Mouse (Mus musculus) frontal cortex, adult (tissue): ENCODE results near the gene Edem1.

Source experiments
- ATAC-seq: cut with Nextera tagmentation; 2 replicates; pipeline ENCODE4 v1.9.2; 2017; ENCODE audit warnings: mild to moderate bottlenecking, moderate library complexity, mixed read lengths; ENCODE audit not compliant: low TSS enrichment

Gene Edem1

DNA sequence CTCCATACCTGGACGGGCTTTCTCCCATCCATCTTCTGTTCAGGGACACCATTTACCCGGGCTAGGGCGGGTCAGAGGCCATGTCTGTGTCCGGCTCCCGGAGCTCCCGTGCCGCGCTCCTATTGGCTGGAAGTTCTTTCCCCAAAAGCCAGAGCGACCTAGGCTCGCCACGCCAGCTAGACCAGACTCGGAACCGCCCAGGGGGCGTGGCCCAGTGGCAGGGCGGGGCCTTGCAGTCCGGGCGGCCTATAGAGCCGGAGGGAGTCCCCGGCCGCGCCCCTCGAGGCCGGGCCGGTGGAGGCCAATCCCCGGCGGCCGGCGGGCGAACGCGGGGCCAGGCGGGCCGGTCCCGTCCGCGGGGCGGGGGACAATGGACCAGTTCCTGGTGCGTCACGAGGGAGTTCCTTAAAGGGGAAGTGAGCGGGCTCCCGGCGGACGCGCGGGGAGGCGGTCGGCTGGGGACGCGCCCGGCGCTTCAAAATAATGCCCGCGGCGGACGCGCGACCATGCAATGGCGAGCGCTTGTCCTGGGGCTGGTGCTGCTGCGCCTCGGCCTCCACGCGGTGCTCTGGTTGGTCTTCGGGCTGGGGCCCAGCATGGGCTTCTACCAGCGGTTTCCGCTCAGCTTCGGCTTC lies at the start of gene Edem1:
Edem1 (plus strand) TSS at position 408 of the 635 bp plus-strand sequence.
- peak; percentile 88 for ATAC-seq

GRCm38 (mm10) chr6:108781865-108782264 lies 46.6 kb upstream of the Edem1 start:
- ATAC-seq, result no peak

DNA sequence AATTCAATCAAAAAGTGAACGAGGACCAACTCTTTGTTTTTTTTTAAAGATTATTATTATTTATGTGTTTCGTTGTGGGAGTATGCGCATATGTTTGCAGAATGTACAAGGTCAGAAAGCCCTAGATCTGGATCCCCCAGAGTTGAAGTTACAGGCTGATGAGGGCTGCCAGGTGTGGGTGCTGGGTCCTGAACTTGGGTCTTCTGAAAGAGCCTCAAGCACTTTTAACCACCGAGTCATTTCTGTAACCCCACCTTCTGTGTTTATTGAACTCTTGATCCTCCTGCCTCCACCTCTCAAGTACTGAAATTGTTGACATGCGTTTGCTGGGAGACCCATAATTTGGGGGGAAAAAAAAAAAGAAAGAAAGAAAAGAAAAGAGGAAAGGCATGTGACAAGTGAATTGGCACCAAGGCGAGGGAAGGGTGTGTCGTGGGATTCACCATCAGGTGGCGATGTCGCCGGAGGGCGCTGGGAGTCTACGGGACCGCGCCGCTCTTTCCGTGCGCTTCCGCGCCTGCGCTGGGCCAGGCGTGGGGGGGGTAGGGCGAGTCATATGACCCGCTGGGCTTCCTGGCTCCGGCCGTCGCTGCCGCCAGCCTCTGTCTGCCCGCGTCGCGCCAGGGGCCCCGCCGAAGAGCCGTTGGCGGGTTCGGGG lies 45.8 kb upstream of the Edem1 start, which contains the start of gene Arl8b:
Arl8b (plus strand) TSS at position 574 of the 658 bp plus-strand sequence.
- peak; percentile 89 for ATAC-seq

DNA sequence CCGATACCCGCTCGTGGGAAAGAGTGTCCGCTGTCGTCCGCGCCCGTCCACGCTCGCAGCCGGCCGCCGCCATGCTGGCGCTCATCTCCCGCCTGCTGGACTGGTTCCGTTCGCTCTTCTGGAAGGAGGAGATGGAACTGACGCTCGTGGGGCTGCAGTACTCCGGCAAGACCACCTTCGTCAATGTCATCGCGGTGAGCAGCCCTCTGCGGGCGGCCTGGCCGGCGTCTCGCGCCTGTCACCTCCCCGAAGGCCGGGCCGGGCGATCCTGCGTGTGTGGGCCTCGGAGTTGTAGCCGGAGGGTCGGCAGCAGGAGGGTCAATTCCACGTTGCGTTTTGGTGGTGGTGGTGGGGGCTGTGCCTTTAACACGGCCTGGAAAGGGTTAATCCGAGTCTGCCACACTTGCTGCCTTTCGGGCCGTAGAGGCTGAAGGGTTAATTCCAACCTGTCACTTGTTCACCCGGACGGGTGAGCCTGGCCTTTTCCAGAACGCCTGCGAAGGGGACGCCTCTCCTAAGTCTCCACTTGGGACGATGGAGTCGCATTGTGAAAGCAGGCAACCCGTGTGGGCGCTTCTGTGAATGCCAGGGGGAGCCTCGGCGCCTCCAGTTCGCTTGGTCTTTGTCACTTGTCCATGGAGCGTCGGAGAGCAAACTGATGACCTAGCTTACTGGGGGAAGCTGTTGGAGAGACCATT lies 45.1 kb upstream of the Edem1 start:
- peak; percentile 68 for ATAC-seq

- ATAC-seq, result no peak
These were observed 44.4 kb upstream of the Edem1 start for GRCm38 (mm10) chr6:108784056-108784455.

GRCm38 (mm10) chr6:108784796-108785195 lies 43.6 kb upstream of the Edem1 start:
- no peak for ATAC-seq

GRCm38 (mm10) chr6:108785551-108785950 lies 42.9 kb upstream of the Edem1 start:
- ATAC-seq, result no peak

GRCm38 (mm10) chr6:108791498-108791897 lies 36.9 kb upstream of the Edem1 start:
- no peak for ATAC-seq

DNA sequence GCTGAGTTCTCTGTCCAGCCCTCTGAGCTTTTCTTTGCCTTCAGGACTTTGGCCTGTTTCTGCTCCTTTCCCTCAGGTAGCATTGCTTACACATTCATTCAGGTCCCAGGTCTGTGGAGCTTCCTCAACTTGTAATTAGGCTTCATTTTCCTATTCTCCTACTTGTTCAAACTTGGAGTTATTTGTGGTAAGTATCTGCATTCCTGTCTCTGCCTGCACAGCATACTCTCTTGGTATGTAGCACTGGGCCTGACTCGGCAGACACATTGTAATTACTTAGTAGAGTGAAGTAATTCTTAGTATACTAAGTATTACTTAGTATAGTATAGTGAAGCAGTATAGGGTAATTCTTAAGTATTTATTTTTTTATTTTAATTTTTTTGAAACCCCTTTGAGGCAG lies 32.5 kb upstream of the Edem1 start:
- ATAC-seq, result no peak

GRCm38 (mm10) chr6:108796706-108797105 lies 31.7 kb upstream of the Edem1 start:
- no peak for ATAC-seq

GRCm38 (mm10) chr6:108805194-108805593 lies 23.2 kb upstream of the Edem1 start:
- peak; percentile 90 for ATAC-seq

- no peak for ATAC-seq
These were observed 22.6 kb upstream of the Edem1 start for GRCm38 (mm10) chr6:108805871-108806270.

GRCm38 (mm10) chr6:108807446-108807845 lies 21.0 kb upstream of the Edem1 start:
- ATAC-seq, result no peak

DNA sequence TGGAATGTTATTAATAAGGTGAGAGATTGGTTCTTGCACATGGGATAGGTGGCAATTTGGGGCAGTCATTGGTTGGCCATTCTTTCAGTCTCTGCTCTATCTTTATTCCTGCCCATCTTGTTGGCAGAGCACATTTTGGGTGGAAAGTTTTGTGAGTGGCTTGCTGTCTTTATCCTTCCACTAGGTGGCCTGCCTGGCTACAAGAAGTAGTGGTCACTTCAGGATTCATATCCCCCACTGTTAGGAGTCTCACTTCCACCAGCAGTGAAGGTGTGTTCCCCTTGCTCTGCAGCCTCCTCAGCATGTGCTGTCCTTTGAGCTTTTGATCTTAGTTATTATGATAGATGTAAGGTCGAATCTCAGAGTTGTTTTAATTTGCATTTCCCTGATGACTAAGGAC lies 19.7 kb upstream of the Edem1 start:
- ATAC-seq, result no peak

- ATAC-seq, result peak; percentile 6; the same call in 1 of the 2 replicates
These were observed 18.2 kb upstream of the Edem1 start for GRCm38 (mm10) chr6:108810237-108810636.

DNA sequence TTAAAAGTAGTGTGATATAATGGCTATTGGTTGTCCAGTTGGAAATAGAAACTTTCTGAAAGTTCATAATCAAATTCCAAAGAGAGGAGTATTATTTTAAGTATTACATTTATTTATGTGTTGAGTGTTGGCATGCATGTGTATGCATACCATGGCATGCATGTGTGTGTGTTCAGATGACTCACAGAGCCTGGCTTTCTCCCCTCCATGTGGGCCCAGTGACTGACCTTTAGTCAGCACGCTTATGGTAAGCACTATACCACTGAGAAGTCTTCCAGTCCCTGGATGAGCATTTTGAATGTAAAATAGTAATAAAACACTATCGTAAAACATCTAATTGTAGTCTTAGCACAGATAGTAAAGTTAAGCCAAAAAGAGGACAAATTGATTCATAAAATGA lies 16.3 kb upstream of the Edem1 start:
- ATAC-seq, result no peak

DNA sequence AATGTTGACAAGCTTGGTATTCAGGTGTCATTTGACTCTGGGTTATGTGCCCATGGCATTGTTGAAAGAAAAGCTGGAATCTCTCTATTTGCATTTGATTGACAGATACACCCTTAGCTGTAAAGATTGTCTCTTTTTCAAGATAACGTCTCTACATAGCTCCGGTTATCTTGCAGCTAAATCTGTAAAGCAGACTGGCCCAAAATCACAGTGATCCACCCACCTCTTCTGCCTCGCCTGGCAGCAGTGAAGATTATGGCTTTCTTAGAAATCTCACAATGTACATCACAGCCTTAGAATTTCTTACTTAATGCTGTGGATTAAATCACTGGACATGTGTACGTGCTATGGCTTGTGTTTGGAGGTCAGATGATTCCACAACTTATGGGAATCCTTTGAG lies 10.9 kb upstream of the Edem1 start:
- peak; percentile 89 for ATAC-seq

DNA sequence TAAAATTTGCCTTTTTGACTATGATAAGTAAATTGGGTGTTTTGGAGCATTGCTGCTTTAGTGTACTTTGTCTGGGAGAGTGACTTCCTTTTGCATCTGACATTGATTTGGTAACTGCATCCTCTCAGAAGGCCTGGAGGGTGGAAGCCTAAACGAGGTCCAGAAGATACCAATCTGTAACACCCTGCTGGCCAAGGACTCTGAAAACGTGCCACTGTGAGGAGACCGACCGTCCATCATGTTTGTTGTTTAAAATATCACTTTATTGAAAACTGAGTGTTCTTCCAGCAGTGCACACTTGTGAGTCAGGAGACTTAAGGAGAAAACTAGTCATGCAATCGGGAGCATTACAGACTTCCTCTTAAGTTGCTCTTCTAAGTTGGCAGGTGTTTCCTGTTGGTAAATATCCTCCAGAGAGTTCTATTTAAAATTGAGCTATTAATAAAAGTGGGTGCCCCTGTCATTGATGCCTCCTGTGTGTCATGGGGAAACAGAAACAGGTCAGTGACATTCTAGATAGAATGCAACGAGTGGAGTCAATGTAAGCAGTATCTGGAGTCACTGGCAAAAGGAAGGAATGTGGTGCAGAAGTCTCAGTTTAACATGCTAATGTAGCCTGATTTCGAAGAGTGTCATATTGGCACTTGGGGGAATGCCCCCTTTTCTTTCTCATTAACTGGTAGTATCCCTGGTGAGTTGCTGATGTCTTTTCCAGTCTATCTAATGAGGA lies 3.5 kb upstream of the Edem1 start:
- ATAC-seq, result no peak

- no peak for ATAC-seq
These were observed 2.4 kb upstream of the Edem1 start for GRCm38 (mm10) chr6:108826070-108826469.

DNA sequence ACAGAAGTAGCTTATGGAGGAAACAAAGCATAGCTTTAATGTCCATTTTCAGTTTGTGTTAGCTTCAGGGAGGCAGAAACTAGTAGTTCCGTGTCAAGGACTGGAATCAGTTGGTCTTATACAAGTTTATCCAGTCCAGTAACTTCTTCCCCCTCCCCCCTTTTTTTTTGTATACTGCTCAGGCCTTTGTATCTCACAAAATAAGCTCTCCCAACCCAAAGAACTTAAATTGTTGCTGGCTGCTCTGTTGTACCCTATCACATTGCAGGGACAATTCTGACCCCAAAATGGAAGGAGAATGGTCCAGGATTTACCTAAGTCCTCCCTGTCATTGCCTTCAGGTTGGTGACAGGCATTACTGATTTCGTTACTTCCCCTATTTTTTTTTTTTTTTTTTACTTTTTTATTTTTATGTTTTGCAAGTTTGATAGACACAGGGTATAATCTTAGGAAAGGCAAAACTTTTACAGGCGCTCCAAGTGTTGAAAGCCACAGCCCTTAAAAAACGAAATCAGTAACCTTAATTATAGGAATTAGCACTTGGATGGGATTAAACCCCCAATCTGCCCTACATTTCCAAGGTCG lies 1.0 kb upstream of the Edem1 start:
- no peak for ATAC-seq

DNA sequence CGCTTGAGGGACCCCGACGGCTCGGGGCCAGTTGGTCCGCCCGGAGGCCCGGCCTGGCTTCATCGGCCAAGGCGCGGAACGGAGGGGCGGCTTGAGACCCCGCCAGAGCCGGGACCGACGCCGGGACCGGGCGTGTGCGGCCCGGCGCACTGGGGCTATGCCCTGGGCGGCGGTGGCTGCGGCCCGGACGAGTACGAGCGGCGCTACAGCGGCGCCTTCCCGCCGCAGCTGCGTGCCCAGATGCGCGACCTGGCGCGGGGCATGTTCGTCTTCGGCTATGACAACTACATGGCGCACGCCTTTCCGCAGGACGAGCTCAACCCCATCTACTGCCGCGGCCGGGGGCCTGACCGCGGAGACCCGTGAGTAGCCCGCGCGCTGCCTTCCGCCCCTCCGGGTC lies 431 bp downstream of the Edem1 start:
- peak; percentile 48 for ATAC-seq
